Mouse (Mus musculus): ENCODE data around the gene Hsbp1. TPM values are rescaled to one million over a fixed set of nuclear protein-coding genes. Genes with fewer than 3 reads are reported as not detected.
"Not testable (repeated sequence)": the region's sequence is repeated elsewhere in the genome, so short reads cannot be mapped to it uniquely, and the experiment has no call there.

Hsbp1 gene
- 10 to 100 TPM; 11.7 to 71.7 (median 39.7) TPM for total RNA-seq (2018; cell fraction: chromatin; rRNA removed)
- 100 to 1,000 TPM; 174 to 278 (median 215) TPM for total RNA-seq (2018; cell fraction: cytosol; rRNA removed)
- 100 to 1,000 TPM in 5 of 26 experiments, 10 to 100 TPM in 21; 28.5 to 115 (median 77.0) TPM for total RNA-seq (2018; cell fraction: nucleus; rRNA removed)
- polyA plus RNA-seq (2018): 195 to 288 TPM (median 204 TPM) in 3 replicates

DNA sequence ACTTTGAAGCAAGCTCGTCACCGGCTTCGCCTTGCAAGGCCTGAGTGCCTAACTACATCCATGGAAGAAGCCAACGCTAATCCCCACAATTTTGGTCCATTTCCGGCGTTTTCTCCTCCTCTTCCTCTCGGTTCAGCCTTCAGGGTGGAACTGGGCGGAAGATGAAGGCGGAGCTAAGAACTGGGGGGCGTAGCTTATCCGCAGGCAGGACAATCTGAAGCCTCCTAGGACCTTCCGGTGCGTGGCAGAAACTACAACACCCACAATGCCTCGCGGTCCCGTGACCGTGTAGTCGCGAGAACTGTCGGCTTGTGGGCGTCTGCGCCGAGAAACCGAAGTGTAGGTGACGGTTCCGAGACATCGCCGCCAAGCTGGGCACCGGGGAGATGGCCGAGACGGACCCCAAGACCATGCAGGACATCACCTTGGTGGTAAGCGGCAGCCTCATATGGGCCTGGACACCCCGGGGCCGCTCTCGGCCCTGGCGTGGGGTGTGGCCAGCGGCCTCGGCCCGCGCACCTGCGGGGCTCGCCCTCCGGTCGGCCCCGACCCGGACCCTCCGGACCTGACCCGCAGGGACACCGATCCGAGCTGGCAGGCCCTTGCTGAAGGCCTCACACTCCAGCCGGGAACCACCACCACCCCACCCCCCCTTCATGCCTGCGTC, at the start of gene Hsbp1:
TSS of gene Hsbp1 (plus strand) at position 299 of the 667 bp plus-strand sequence.
- WGBS (ENCODE audit: missing documents): 5% methylated on average over 51 of the region's 52 CpGs
- 0 out of 2 replicates have a peak within 1 kb of the TSS, but pooled peaks have one; percentile 19 for H3K27ac ChIP-seq
- H3K36me3 ChIP-seq (ENCODE audit: inconsistent target): peaks cover 18% of the 10 kb centered on the region
- H3K79me2 ChIP-seq (ENCODE audit: inconsistent target): peaks cover 13% of the 10 kb centered on the region
- peak within 1 kb of the TSS; percentile 86 for H3K4me3 ChIP-seq (ENCODE audit: inconsistent target)

DNA sequence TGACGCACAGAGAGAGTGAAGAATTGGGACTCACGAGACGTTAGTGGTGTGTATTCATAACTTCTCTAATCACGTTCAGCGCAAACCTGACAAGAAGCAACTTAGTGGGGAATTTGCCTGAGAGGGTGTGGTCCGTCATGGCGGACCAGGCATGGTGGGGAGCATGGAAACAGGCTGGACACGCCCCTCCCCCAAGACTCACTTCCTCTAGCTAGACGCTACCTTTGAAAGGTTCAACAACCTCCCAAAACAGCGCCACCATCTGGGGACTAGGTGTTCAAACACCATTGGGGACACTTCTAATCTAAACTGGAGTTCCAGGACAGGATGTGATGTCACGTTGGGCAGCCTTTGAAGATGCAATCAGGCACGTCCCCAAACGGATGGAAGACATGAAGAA, 48.8 kb upstream of the Hsbp1 start:
- Histone ChIP-seq H3K36me3 (ENCODE audit: inconsistent target) (no peaks in the 10 kb centered on the region), H3K27ac (no peak overlapping the region), H3K79me2 (ENCODE audit: inconsistent target) (no peaks in the 10 kb centered on the region), H3K4me3 (ENCODE audit: inconsistent target) (no peak overlapping the region)
- 75% methylated on average over 13 of the region's 13 CpGs for WGBS (ENCODE audit: missing documents)

DNA sequence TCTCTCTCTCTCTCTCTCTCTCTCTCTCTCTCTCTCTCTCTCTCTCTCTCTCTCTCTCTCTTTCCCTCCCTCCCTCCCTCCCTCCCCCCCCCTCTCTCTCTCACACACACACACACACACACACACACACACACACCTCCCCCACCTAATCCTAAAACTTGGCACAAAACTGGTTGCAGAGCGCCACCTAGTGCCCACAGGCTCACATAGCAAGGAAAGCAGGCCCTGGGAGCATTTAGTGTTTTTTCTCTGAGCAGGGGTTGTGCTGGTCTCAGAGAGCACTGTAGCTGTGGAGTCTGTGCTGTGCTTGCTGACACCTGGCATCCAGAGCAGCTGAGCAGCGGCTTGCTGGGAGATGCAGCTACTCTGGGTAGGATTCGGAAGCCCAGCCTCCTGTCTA, 46.5 kb upstream of the Hsbp1 start:
- not testable (repeated sequence) for H3K27ac ChIP-seq; H3K36me3 ChIP-seq (ENCODE audit: inconsistent target); H3K4me3 ChIP-seq (ENCODE audit: inconsistent target); H3K79me2 ChIP-seq (ENCODE audit: inconsistent target)
- 34% methylated on average over 3 of the region's 3 CpGs for WGBS (ENCODE audit: missing documents)

DNA sequence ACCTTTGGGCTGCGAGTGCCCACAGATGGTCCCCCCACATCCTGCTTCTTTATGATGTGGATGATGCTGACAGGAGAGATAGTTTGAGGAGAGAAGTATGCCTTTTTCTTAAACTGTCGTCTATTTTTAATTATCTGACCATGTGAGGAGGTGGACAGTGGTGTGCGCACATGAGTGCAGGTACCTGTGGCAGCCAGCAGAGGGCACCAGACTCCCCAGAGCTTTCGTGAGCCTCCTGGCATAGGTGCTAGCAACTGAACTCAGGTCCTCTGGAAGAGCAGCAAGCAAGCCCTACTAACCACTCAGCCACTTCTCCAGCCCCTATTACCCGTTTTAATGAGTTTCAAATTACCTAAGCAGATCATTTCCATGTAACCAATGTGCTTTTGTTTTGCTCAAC, 44.0 kb upstream of the Hsbp1 start:
- H3K79me2 ChIP-seq (ENCODE audit: inconsistent target): no peaks in the 10 kb centered on the region
- WGBS (ENCODE audit: missing documents): 92% methylated on average over 5 of the region's 5 CpGs
- no peak overlapping the region for H3K27ac ChIP-seq
- no peak overlapping the region for H3K4me3 ChIP-seq (ENCODE audit: inconsistent target)
- no peaks in the 10 kb centered on the region for H3K36me3 ChIP-seq (ENCODE audit: inconsistent target)

DNA sequence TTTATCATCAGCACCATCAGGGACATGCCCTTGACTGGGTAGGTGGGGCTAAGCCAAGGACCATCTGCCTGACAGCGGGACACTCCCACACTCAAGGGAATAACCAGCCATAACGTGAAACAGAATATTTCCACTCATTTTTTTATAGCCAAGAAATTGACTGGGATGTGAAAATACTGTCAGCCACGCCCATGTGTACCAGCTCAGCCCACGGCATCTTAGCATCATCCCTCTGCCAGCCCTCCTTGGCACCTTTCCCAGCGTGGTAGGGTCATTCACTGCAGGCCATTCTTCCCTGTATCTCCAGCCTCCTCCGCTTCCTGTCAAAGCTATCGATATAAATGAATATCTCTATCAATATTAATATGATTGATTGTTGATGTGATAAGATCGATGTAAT, 40.1 kb upstream of the Hsbp1 start:
- Histone ChIP-seq H3K4me3 (ENCODE audit: inconsistent target) (no peak overlapping the region), H3K27ac (no peak overlapping the region), H3K36me3 (ENCODE audit: inconsistent target) (no peaks in the 10 kb centered on the region), H3K79me2 (ENCODE audit: inconsistent target) (no peaks in the 10 kb centered on the region)
- 80% methylated on average over 7 of the region's 8 CpGs for WGBS (ENCODE audit: missing documents)

DNA sequence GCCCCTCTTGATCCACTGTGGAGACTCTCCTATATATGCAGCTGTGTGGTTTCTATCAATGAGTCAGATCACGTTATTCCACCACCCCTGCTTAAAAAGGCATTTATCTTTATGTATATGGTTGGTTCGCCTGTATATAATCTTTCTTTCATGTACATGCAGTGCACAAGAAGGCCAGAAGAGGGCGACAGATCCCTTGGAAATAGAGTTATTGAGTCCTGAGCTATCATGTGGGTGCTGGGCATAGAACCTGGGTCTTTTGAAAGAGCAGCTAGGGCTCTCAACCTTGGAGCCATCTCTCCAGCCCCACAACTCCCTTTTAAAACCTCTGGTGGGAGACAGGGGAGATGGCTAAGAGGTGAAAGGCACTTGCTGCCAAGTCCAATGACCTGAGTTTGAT, 32.9 kb upstream of the Hsbp1 start:
- no peak overlapping the region for H3K27ac ChIP-seq
- whole genome bisulfite sequencing (ENCODE audit: missing documents): 23% methylated on average over 3 of the region's 3 CpGs
- no peaks in the 10 kb centered on the region for H3K36me3 ChIP-seq (ENCODE audit: inconsistent target)
- no peaks in the 10 kb centered on the region for H3K79me2 ChIP-seq (ENCODE audit: inconsistent target)
- H3K4me3 ChIP-seq (ENCODE audit: inconsistent target): no peak overlapping the region

DNA sequence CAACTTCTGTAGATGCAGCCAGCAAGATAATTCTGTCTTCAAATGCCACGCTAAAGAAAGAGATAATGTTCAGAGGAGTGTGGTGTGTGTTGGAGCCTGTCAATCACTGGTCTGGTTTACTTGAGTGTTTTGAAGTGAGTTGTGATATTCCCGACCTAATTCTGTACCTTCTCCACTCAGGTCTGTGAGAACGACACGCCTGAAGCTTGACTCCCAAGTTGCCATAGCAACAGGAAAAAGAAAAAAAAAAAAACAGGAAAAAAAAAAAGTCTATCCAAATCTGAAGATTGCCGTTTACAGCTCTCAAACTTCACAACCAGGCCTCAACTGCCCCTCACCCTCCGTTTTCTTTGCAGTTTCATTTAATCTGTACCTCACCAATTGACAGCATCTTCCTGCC, 21.1 kb upstream of the Hsbp1 start:
- 46% methylated on average over 6 of the region's 6 CpGs for WGBS (ENCODE audit: missing documents)
- H3K27ac ChIP-seq: no peak overlapping the region
- no peaks in the 10 kb centered on the region for H3K36me3 ChIP-seq (ENCODE audit: inconsistent target)
- H3K4me3 ChIP-seq (ENCODE audit: inconsistent target): no peak overlapping the region
- no peaks in the 10 kb centered on the region for H3K79me2 ChIP-seq (ENCODE audit: inconsistent target)

DNA sequence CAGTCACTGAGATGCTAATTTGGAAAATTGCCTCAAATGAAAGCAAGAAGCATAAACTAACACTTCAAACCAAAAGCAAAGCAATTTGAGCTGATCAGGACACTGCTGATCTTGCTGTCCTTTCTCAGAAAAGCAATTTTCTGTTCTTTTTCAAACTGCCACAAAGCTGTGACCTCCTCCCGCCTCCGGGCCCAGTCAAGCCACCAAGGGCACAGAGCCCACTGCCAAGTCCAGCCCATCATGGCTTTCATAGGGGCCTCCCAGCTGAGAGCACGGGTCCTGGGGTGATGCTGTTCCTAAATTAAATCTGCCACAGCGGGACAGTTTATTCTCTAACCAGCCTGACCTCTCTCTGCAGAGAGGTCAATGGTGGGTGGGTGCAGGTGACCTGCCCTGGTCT, 4.7 kb upstream of the Hsbp1 start:
- Histone ChIP-seq H3K4me3 (ENCODE audit: inconsistent target) (no peak overlapping the region), H3K36me3 (ENCODE audit: inconsistent target) (no peaks in the 10 kb centered on the region), H3K79me2 (ENCODE audit: inconsistent target) (peaks cover under 1% of the 10 kb centered on the region; the same call in 1 of the 2 replicates), H3K27ac (no peak overlapping the region)
- WGBS (ENCODE audit: missing documents): 88% methylated on average over 3 of the region's 4 CpGs

DNA sequence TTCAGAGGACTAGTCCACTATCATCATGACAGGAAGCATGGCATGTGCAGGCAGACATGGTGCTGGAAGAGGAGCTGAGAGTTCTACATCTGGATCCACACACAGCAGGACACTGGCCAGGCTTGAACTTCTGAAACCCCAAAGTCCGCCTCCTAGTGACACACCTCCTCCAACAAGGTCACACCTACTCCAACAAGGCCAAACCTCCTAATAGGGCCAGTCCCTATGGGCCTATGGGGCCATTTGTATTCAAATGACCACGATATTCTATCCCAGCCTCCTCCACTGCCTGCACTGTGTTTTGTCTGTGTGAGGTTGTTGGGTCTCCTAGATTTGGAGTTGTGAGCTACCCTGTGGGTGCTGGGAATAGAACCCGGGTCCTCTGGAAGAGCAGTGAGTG, 682 bp upstream of the Hsbp1 start:
- Histone ChIP-seq H3K27ac (no peak overlapping the region), H3K4me3 (ENCODE audit: inconsistent target) (peak overlapping the region; percentile 86; the same call in 1 of the 2 replicates), H3K79me2 (ENCODE audit: inconsistent target) (peaks cover 13% of the 10 kb centered on the region), H3K36me3 (ENCODE audit: inconsistent target) (peaks cover 10% of the 10 kb centered on the region)
- 89% methylated on average over 3 of the region's 3 CpGs for WGBS (ENCODE audit: missing documents)

DNA sequence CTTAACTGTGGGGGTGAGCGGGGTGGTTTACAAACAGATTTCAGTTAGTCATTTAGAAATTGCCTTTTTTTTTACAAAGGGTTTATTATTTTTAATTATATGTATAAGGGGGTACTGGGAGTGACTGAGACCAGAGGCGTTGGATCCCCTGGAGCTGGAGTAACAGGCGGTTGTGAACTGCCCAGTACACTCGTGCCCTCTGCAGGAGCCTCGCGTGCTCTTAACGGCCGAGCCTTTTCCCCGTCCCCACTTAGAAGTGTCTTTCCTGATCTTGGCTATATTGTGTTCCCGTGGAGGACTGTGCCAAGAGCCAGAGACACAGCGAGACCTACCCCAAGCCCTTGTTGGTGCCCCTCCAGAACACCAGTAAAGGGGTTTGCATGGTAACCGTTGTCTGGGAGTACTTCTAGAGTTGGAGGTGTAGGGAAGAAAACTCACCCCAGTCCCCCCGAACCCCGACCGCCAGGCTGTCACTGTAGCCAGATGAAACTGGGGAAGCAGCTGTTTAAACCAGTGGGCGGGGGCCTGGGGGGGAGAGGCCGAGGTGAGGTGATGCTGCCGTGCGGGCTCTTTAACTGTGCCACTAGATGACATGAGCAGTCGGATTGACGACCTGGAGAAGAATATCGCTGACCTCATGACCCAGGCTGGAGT, 868 bp downstream of the Hsbp1 start:
- Histone ChIP-seq H3K4me3 (ENCODE audit: inconsistent target) (peak overlapping the region; percentile 86), H3K27ac (0 out of 2 replicates have a peak overlapping the region, but pooled peaks have one; percentile 19), H3K79me2 (ENCODE audit: inconsistent target) (peaks cover 13% of the 10 kb centered on the region), H3K36me3 (ENCODE audit: inconsistent target) (peaks cover 22% of the 10 kb centered on the region)
- 37% methylated on average over 21 of the region's 22 CpGs for WGBS (ENCODE audit: missing documents)

DNA sequence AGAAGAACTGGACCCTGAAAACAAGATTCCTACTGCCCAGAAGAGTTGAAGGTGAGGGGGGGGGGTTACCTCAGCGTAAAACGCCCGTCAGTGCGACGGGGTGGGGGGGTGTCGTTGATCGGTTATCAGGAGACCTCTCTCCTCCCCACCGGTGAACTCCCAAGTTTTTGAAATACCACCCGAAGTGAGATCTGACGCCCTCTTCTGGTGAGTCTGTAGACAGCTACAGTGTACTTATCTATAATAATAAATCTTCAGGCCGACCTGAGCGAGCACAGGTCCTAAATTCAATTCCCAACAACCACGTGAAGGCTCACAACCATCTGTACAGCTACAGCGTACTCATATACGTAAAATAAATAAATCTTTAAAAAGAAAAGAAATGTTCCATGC, 1.4 kb downstream of the Hsbp1 start:
- Histone ChIP-seq H3K36me3 (ENCODE audit: inconsistent target) (peaks cover 22% of the 10 kb centered on the region), H3K4me3 (ENCODE audit: inconsistent target) (no peak overlapping the region), H3K79me2 (ENCODE audit: inconsistent target) (peaks cover 13% of the 10 kb centered on the region), H3K27ac (no peak overlapping the region)
- 91% methylated on average over 15 of the region's 15 CpGs for WGBS (ENCODE audit: missing documents)

DNA sequence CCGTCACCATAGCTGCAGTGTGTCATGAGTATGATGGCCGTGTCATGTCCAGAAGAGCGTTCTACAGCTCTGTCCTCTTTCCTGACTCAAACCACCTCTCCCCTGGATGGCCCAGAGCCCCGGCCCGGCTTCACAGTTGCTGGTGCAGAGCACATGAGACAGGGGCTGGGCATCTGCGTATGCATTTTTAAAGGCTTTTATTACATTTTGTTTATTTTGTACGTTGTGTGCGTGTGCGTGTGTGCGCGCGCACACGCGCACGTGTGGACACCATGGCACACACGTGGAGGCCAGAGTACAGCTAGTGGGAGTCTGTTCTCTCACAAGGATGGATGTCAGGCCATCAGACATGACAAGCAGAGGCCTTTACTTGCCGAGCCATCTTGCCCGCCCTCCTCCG, 7.4 kb downstream of the Hsbp1 start:
- Histone ChIP-seq H3K27ac (no peak overlapping the region), H3K36me3 (ENCODE audit: inconsistent target) (peaks cover 22% of the 10 kb centered on the region), H3K4me3 (ENCODE audit: inconsistent target) (no peak overlapping the region), H3K79me2 (ENCODE audit: inconsistent target) (no peaks in the 10 kb centered on the region)
- 98% methylated on average over 19 of the region's 19 CpGs for WGBS (ENCODE audit: missing documents)

DNA sequence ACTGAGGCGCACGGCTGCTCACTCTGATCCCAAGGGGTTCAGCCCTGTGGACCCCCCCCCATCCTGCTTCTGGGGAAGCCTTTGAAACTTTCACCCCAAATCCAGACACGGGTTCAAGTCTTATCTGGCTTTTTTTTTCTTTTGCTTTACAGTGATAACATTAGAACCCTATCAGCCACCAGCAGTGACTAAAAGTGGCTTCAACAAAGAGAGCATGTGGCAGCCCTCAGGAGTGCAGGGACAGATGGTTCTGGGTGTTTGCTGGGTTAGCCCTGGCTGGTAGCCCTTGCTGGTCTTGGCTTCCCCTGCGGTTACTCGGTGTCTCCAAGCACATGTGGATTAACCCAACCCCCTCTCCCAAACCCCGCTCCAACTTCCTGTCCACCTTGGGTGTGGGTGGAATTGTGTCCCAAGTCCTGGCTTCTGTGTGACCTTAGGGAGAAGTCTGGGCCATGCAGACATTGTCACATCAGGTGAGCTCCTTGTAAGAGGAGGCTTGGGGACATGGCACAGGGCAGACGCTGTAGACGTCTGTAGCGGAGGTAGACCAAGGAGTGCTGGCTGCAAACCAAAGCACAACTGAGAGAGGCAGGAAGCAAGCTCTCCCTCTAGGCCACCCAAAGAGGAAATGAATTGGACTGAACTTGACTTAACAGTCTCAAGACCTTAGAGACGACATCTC, 8.8 kb downstream of the Hsbp1 start:
- Histone ChIP-seq H3K4me3 (ENCODE audit: inconsistent target) (no peak overlapping the region), H3K36me3 (ENCODE audit: inconsistent target) (peaks cover 16% of the 10 kb centered on the region; the same call in 1 of the 2 replicates), H3K27ac (no peak overlapping the region), H3K79me2 (ENCODE audit: inconsistent target) (no peaks in the 10 kb centered on the region)
- WGBS (ENCODE audit: missing documents): 17% methylated on average over 10 of the region's 10 CpGs

DNA sequence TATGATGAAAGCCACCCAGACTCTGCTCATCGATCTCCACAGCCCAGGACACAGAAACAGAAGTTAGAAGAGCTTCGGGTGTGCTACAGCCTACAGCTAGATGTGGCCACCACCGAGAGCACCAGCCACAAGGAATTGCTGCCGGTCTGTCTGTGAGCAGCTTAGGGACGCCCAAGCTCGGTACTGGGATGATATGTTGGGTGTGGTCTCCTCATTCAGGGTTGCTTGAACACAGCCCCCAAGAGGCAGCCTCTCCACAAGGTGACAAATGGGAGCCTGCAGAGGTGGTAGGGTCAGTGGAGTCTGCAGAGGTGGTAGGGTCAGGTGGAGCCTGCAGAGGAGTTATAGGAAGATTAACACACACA, 9.4 kb downstream of the Hsbp1 start:
- 27% methylated on average over 6 of the region's 6 CpGs for WGBS (ENCODE audit: missing documents)
- peaks cover 11% of the 10 kb centered on the region; the same call in 1 of the 2 replicates for H3K36me3 ChIP-seq (ENCODE audit: inconsistent target)

DNA sequence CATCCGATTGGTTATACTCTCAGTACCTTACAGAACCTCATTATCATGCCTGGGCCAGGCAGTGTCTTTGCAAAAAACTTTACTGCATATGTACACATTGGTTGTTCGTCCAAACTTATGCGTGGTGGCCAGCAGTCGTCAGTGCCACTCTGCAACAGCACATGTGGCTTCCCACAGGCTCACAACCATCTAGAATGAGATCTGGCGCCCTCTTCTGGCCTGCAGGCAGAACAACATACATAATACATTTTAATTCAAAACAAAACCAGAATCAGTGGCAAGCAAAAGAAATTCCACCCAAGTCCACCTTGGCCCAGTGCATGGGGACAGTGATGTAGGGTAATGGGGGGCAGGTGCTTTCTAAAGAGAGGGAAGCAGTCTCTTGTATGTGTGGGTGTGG, 12.3 kb downstream of the Hsbp1 start:
- H3K36me3 ChIP-seq (ENCODE audit: inconsistent target); H3K79me2 ChIP-seq (ENCODE audit: inconsistent target); H3K4me3 ChIP-seq (ENCODE audit: inconsistent target); H3K27ac ChIP-seq: not testable (repeated sequence)
- 44% methylated on average over 4 of the region's 5 CpGs for WGBS (ENCODE audit: missing documents)

More for the DNA sequence above, 9.4 kb downstream of the Hsbp1 start:
- no peak overlapping the region for H3K27ac ChIP-seq
- H3K4me3 ChIP-seq (ENCODE audit: inconsistent target): no peak overlapping the region
- H3K79me2 ChIP-seq (ENCODE audit: inconsistent target): no peaks in the 10 kb centered on the region
